Mouse (Mus musculus) layer of hippocampus, postnatal 10 days (tissue): Measurements from ENCODE around the gene Rbks. TPM values are rescaled to one million over a fixed set of nuclear protein-coding genes. Genes with fewer than 3 reads are reported as not detected.
"Not testable (repeated sequence)": the region's sequence is repeated elsewhere in the genome, so short reads cannot be mapped to it uniquely, and the experiment has no call there.

ENCODE experiments used
- DNase-seq, 2 experiments: peaks; one replicate each; pipeline ENCODE4 v3.0.0; 2021; ENCODE audit warnings: low spot score in 2 of 2
- microRNA-seq, 2 experiments: library from miRNA; unstranded; fragments of <30 nt; microRNA quantifications; one replicate each; pipeline ENCODE4 v1.2.0; 2021
- total RNA-seq, 2 experiments: library from RNA; stranded (reverse); gene quantifications; 2 replicates each; pipeline ENCODE4 v1.2.3; 2021

Rbks gene
- total RNA-seq, 2 experiments from 2014 or later: 2.7 TPM

GRCm38 (mm10) chr5:31588672-31589071 is 108.8 kb downstream of the Rbks start:
- DNase-seq: not testable (repeated sequence)

DNA sequence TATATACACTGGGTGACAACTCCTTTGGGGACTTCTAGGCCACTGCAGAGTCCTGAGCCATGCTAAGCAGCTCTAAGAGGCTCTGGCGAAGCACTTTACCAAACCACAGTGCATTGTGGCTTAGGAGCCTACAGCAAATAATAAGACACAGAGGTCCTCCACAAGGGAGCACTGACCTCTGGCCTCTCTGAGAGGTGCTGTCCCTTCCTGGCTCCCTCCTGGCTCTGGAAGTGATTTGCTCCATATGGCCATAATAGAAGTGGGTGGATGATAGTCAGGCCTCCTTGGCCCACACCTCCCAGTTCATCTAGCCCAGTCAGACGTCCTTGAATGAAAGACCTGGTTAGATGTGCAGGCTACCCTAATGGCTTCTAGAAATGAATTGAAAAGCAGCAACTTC is 109.4 kb downstream of the Rbks start:
- no peak for DNase-seq

DNA sequence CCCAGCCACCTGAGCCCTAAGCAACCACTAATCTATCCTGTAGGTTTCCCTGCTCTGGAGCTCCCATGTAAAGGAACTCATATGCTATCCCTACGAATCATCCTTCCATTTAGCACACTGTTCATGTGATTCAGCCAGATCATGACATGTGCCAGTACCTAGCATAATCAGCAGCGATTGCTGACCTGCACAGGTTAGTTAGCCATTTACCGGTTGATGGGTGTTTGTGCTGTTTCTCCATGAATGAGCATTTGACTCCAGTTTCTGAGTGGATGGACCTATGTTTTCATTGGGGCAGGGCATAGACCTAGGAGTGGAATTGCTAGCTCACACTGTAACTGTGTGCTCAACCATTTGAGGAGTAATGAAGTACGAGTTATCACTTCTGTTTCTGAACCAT is 111.9 kb downstream of the Rbks start:
- no peak for DNase-seq

DNA sequence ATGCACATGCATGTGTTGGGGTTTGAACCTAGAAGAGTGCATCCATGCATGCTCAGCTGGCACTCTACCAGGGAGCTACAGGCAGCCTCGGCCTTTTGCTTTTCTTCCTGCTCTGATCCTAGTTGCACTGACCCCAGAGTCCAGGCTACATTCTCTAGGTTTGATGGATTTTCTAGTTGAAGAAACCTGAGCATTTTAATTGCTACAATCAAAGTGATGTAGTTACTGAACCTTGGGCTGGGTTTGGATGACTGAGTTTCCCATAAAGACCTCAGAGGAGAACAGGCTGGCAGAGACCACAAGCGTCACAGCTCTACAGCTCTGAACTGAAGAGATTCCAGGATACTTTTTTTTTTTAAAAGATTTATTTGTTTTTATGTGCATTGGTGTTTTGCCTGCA is 114.2 kb downstream of the Rbks start:
- DNase-seq: no peak

GRCm38 (mm10) chr5:31581932-31582331 is 115.5 kb downstream of the Rbks start:
- no peak for DNase-seq

DNA sequence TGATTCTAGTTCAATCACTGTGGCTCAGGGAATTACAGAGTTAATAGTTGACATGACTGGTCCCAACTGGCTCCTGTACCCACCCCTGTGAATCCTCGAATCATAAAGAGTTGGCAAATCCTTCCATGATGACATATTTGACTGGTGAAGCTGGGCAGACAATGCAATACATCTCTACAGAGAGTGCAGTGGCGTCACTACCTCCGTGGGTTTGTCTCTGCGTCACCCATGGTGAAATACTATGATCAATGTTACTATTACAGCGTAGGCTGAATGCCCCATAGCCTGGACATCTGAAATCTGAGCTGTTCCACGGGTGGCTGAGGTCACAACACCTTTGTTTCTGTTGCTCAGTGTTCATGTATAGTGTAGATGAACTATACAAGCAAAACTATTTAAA is 116.2 kb downstream of the Rbks start:
- DNase-seq: no peak

DNA sequence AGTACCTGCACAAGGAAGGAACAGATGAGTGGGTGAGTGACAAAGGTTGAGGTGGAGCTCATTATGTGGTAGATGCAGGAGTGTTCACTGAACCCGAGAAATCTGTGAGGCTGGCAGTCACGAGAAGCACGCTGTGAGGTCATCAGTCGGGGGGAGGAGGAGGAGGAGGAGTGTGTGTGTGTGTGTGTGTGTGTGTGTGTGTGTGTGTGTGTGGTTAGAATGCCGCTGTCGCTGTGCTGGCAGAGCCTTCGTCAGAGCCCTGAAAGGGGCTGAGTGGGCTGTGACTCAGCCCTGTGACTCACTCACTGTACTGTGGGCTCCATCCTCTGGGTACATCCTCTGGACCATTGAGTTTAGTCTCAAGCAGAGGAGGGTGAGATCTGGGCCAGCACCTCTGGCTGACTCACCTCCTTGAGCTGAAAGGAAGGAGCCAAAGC is 120.9 kb downstream of the Rbks start:
- DNase-seq: no peak

Small RNA genes within 50 kb of the gene (microRNA-seq; reads per million reads assigned to microRNA genes)
- gene Mir3473e: 0 reads per million in 2 experiments

Other genes starting within 250 kb of the Rbks start
- gene Zfp512, start 245.2 kb downstream of the Rbks start, total RNA-seq: 10 to 100 TPM; 51.5 to 55.8 TPM
- gene 4930548H24Rik, start 211.9 kb downstream of the Rbks start, total RNA-seq: under 1 TPM; 0.16 to 0.37 TPM
- 10 to 100 TPM; 34.9 to 37.5 TPM for gene Gpn1, start 202.9 kb downstream of the Rbks start, total RNA-seq
- 10 to 100 TPM; 52.5 to 52.9 TPM for gene Slc4a1ap, start 170.6 kb downstream of the Rbks start, total RNA-seq
- 10 to 100 TPM; 16.5 to 16.6 TPM for gene Supt7l, start 169.8 kb downstream of the Rbks start, total RNA-seq
- 100 to 1,000 TPM; 135 to 151 TPM for gene Mrpl33, start 100.7 kb downstream of the Rbks start, total RNA-seq
- 10 to 100 TPM; 39.5 to 41.2 TPM for gene Babam2, start 57 bp upstream of the Rbks start, total RNA-seq